Mouse (Mus musculus): ENCODE measurements around the gene Mphosph10.
A peak's percentile ranks its signal among the peaks of the same experiment; 100 is the strongest.

Mphosph10 gene

DNA sequence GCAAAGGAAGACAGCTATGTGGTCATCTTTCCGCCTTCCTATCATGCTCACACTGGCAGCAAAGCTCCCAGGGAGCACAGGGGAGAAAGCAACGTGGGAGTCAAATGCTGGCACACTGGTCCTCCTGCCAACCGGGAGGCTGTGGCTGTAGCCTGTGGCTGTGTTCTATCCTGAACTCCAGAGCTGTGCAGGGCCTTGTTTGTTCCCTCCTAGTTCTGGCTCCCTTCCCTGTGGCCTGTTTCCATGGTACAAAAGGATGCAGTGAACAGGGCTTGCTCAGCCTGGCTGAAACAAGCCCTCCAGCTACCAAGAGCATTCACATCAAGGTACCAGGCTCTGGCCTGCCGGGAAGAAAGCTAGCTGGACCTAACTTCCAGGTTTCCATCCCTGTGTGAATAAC, 41.0 kb downstream of the Mphosph10 start:
- no peak for DNase-seq (ENCODE audit: low read depth, low spot score)

- no peak for DNase-seq (ENCODE audit: low read depth, low spot score)
Observed at GRCm38 (mm10) chr7:64349147-64349861, 42.8 kb downstream of the Mphosph10 start.

GRCm38 (mm10) chr7:64347813-64348212, 44.3 kb downstream of the Mphosph10 start:
- DNase-seq (ENCODE audit: low read depth, low spot score), result no peak

DNA sequence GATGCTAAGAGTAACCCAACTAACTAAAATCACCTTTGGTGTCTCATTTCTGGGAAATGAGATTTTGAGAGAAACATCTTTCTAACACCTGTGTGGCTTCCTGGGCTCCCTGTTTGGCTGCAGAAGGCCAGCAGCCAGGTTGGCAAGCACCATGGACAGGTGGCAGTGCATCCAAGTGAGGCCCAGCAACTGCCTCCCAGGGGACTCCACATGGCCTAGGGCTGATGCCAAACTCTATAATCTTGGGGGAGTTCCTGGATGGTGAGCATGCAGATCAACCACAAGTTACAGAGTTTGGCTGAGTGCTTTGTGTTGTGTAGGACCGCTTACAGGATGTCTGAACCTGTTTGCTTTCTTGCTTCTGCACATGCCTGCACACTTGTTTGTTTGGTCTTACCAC, 59.4 kb downstream of the Mphosph10 start:
- DNase-seq (ENCODE audit: low read depth, low spot score), result no peak

GRCm38 (mm10) chr7:64331309-64331708, 60.8 kb downstream of the Mphosph10 start:
- no peak for DNase-seq (ENCODE audit: low read depth, low spot score)

GRCm38 (mm10) chr7:64327486-64327885, 64.6 kb downstream of the Mphosph10 start:
- DNase-seq (ENCODE audit: low read depth, low spot score), result peak; percentile 51

DNA sequence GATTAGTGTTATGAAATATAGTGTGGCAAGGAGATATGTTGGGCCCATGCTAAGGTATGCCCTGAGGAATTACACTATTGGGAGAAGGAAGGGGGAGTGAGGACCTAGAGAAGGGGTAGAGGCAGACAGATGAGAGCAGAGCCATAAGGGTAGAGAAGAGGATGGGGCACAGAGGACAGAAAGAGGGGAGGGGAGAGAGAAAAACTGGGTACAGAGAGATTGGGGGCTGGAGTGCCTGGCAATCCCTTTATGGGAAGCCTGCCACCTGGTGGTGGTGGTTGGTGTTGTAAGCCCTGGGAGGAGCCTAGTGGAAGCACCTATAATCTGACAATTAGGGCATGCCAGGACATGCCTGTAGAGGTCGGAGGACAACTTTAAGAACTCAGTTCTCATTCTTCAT, 65.2 kb downstream of the Mphosph10 start:
- DNase-seq (ENCODE audit: low read depth, low spot score), result peak; percentile 88
